Mouse (Mus musculus) midbrain, embryonic 10.5 days (tissue): ENCODE results near the gene Capn2. TPM values are rescaled to one million over a fixed set of nuclear protein-coding genes. Genes with fewer than 3 reads are reported as not detected.

Source experiments
- DNase-seq: peaks from one replicate; pipeline ENCODE4 v3.0.0-alpha.2; 2017; ENCODE audit warnings: low spot score
- H3K27ac ChIP-seq: fragments of 300-500 bp; sonication (generic); replicated peaks from 2 replicates; pipeline ENCODE4 v1.5.1; 2016; ENCODE audit warnings: mild to moderate bottlenecking
- H3K27me3 ChIP-seq: fragments of 300-500 bp; sonication (generic); 2 replicates; pipeline ENCODE4 v1.6.1; 2016; ENCODE audit warnings: low read depth, mild to moderate bottlenecking; ENCODE audit not compliant: poor library complexity, severe bottlenecking
- H3K36me3 ChIP-seq: fragments of 300-500 bp; sonication (generic); 2 replicates; pipeline ENCODE4 v1.6.1; 2016; ENCODE audit warnings: mild to moderate bottlenecking, moderate library complexity
- H3K4me1 ChIP-seq: fragments of 300-500 bp; sonication (generic); 2 replicates; pipeline ENCODE4 v1.6.1; 2016
- H3K4me3 ChIP-seq: fragments of 300-500 bp; sonication (generic); 2 replicates; pipeline ENCODE4 v1.5.1; 2016; ENCODE audit warnings: mild to moderate bottlenecking, moderate library complexity
- H3K9me3 ChIP-seq: fragments of 300-500 bp; sonication (generic); replicated peaks from 2 replicates; pipeline ENCODE4 v1.6.1; 2016; ENCODE audit warnings: mild to moderate bottlenecking
- WGBS: fragments of 180-500 bp; shearing (Covaris S2); methylation state at CpG from one replicate; pipeline ENCODE4 v1.1.7; 2016; 5-methylcytosine and 5-hydroxymethylcytosine counted together
- polyA plus RNA-seq: library from polyadenylated mRNA; unstranded; fragments of >200 nt; fragmentation: Nextera tagmentation; extraction: Ambion mirVana; gene quantifications from 2 replicates; pipeline ENCODE4 v1.2.1, GENCODE M21; 2016

Gene Capn2
- polyA plus RNA-seq, 1 experiment from 2014 or later: 83.2 TPM

DNA sequence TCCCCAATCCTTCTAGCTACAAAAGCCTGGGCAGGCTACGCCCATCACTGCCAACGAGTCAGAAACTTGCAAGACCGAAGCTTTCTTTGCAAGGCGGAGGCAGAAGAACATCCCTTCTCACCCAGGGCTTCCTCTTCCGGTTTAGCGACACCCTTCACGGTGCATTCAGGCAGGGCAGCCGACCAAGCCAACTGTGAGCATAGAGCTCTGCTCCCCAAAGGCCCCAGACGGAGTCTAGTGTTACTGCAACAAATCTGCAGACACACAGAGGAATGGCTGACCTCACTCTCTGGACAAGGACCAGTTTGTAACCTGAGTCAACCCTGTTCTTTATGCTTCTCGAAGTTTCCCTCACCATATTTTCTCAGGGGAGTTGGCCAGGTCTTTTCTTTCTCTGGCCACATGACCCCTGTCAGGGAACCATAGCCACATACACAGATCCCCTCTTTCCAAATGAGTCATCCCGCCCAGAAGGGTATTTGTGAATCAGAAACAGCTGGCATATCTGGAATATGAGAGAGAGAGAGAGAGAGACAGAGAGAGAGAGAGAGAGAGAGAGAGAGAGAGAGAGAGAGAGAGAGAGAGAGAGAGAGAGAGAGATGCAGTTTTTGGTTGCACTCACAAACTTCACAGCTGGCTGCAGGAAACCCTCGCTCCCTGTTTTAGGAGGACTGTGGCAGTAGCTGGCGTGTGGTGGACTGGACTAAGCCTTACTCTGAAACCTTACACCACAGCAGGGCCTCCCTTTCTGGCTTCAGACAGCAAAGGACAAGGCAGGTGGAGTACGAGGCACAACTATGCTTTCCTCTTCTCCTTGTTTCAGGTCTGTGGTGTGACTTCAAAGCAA lies 2.9 kb upstream of the Capn2 start:
- H3K27me3 ChIP-seq: peaks cover 43% of the 10 kb centered on the region
- peaks cover 2% of the 10 kb centered on the region; the same call in 1 of the 2 replicates for H3K36me3 ChIP-seq
- peaks cover 35% of the 10 kb centered on the region for H3K4me1 ChIP-seq
- peak; percentile 41 for DNase-seq
- H3K4me3 ChIP-seq: peak overlapping the region; percentile 9; the same call in 1 of the 2 replicates
- H3K27ac ChIP-seq: no peak overlapping the region
- no peaks in the 10 kb centered on the region for H3K9me3 ChIP-seq
- 29% methylated on average over 14 of the region's 14 CpGs for WGBS

- peaks cover 43% of the 10 kb centered on the region for H3K27me3 ChIP-seq
- WGBS: 77% methylated on average over 5 of the region's 5 CpGs
- H3K27ac ChIP-seq: no peak overlapping the region
- peaks cover 35% of the 10 kb centered on the region for H3K4me1 ChIP-seq
- no peak for DNase-seq
- no peak overlapping the region for H3K4me3 ChIP-seq
- H3K36me3 ChIP-seq: peaks cover 6% of the 10 kb centered on the region; the same call in 1 of the 2 replicates
- H3K9me3 ChIP-seq: no peaks in the 10 kb centered on the region
These were observed 1.9 kb upstream of the Capn2 start for GRCm38 (mm10) chr1:182519341-182519740.

- Histone ChIP-seq H3K36me3 (peaks cover 6% of the 10 kb centered on the region; the same call in 1 of the 2 replicates), H3K9me3 (no peaks in the 10 kb centered on the region), H3K4me3 (no peak overlapping the region), H3K4me1 (peaks cover 35% of the 10 kb centered on the region), H3K27me3 (peaks cover 43% of the 10 kb centered on the region), H3K27ac (no peak overlapping the region)
- no peak for DNase-seq
- WGBS: 92% methylated on average over 6 of the region's 6 CpGs
These were observed 1.4 kb upstream of the Capn2 start for GRCm38 (mm10) chr1:182518811-182519210.

GRCm38 (mm10) chr1:182518143-182518680 lies 804 bp upstream of the Capn2 start:
- Histone ChIP-seq H3K9me3 (no peaks in the 10 kb centered on the region), H3K36me3 (peaks cover 6% of the 10 kb centered on the region; the same call in 1 of the 2 replicates), H3K27me3 (peaks cover 43% of the 10 kb centered on the region), H3K4me3 (no peak overlapping the region), H3K27ac (no peak overlapping the region), H3K4me1 (peaks cover 36% of the 10 kb centered on the region)
- no peak for DNase-seq
- 56% methylated on average over 10 of the region's 10 CpGs for WGBS

- Histone ChIP-seq H3K27me3 (peaks cover 43% of the 10 kb centered on the region), H3K36me3 (peaks cover 11% of the 10 kb centered on the region; the same call in 1 of the 2 replicates), H3K4me1 (peaks cover 38% of the 10 kb centered on the region), H3K27ac (peak overlapping the region; percentile 95), H3K4me3 (peak overlapping the region; percentile 85), H3K9me3 (no peaks in the 10 kb centered on the region)
- DNase-seq: no peak
- under 1% methylated on average over 10 of the region's 10 CpGs for WGBS
These were observed 236 bp upstream of the Capn2 start for GRCm38 (mm10) chr1:182517677-182518011.

DNA sequence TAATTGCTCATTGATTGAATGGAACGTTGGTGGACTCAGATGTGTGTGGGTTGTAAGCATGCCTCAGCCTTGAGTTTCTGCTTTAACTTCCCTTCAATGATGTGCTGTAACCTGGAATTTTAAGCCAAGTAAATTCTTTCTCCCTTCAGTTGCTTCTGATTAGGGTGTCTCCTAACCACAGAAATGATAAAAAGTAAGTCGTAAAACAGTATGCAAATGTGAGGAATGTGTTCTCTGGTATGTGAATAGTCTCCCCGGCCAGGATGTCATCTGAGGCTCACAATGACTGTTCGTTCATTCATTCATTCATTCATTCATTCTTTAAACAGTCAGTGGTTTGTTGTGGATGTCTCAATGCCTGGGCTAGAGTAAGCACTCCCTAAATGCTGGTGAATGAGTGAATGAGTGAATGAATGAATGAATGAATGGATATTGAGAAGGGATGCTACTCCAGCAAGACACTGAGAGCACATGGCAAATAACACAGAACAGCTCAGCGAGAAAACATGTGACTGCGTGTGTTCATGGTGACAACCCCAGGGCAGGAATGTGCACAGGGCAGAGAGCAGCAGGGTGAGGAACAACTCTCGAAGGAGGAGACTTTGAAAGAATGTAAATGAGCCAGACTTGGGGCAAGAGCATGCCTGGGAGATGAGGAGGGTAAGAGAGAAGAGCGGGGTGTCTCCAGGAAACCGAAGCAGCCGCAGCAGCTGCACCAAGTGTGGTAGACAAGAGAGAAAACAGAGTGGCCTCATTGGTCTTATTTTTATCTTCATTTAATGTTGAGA lies 2.4 kb downstream of the Capn2 start:
- Histone ChIP-seq H3K27ac (no peak overlapping the region), H3K27me3 (peaks cover 22% of the 10 kb centered on the region), H3K4me1 (peaks cover 29% of the 10 kb centered on the region), H3K36me3 (peaks cover 35% of the 10 kb centered on the region), H3K9me3 (no peaks in the 10 kb centered on the region), H3K4me3 (no peak overlapping the region)
- no peak for DNase-seq
- WGBS: 93% methylated on average over 10 of the region's 10 CpGs

- no peak overlapping the region for H3K4me3 ChIP-seq
- H3K4me1 ChIP-seq: peaks cover 25% of the 10 kb centered on the region
- no peak overlapping the region for H3K27ac ChIP-seq
- H3K27me3 ChIP-seq: peaks cover 9% of the 10 kb centered on the region
- H3K9me3 ChIP-seq: no peaks in the 10 kb centered on the region
- DNase-seq: no peak
- peaks cover 48% of the 10 kb centered on the region for H3K36me3 ChIP-seq
- 93% methylated on average over 5 of the region's 5 CpGs for WGBS
These were observed 3.7 kb downstream of the Capn2 start for GRCm38 (mm10) chr1:182513714-182514113.

- 83% methylated on average over 5 of the region's 5 CpGs for WGBS
These were observed 4.5 kb downstream of the Capn2 start for GRCm38 (mm10) chr1:182512901-182513410.

GRCm38 (mm10) chr1:182511778-182512177 lies 5.6 kb downstream of the Capn2 start:
- H3K27ac ChIP-seq: no peak overlapping the region
- DNase-seq: no peak
- peaks cover 18% of the 10 kb centered on the region for H3K4me1 ChIP-seq
- peaks cover 52% of the 10 kb centered on the region for H3K36me3 ChIP-seq
- no peaks in the 10 kb centered on the region for H3K27me3 ChIP-seq
- no peaks in the 10 kb centered on the region for H3K9me3 ChIP-seq
- H3K4me3 ChIP-seq: no peak overlapping the region
- WGBS: 70% methylated on average over 8 of the region's 8 CpGs

More at GRCm38 (mm10) chr1:182512901-182513410, 4.5 kb downstream of the Capn2 start:
- Histone ChIP-seq H3K4me1 (peaks cover 25% of the 10 kb centered on the region), H3K27me3 (peaks cover 2% of the 10 kb centered on the region), H3K36me3 (peaks cover 52% of the 10 kb centered on the region), H3K27ac (no peak overlapping the region), H3K4me3 (no peak overlapping the region), H3K9me3 (no peaks in the 10 kb centered on the region)
- DNase-seq: no peak

- 73% methylated on average over 2 of the region's 2 CpGs for WGBS
- H3K36me3 ChIP-seq: peaks cover 59% of the 10 kb centered on the region
- H3K27ac ChIP-seq: no peak overlapping the region
These were observed 6.3 kb downstream of the Capn2 start for GRCm38 (mm10) chr1:182511073-182511472.

DNA sequence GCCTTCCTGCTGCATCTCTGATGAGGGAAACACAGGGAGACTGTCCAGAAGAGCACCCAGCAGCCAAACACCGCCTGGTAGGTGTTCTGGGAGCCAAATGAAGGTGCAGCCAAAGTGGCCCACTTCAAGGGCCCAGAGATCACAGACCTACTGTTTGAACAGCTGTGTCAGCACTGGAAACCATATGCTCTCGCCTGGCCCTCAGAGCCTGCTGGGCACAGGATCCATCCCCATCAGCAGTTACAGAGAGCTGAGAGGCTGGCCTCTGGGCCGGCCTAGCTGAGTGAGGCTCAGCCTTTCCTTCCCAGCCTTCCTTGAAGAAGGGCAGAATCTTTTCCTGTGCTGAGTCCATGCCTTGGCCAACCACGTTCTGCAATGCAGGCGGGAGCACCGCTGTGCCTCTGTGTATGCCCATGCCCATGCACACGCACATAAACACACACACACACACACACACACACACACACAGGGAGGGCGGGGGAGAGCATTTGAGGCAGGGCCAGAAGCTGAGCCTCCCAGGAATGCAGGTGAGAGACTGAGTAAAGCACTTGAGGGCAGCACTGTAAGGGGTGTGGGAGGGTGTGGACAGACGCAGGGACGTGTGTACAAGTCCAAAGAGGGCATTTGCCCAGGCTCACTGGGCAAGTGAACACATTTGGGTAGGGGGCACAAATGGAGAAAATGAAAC lies 8.2 kb downstream of the Capn2 start:
- peaks cover 70% of the 10 kb centered on the region for H3K36me3 ChIP-seq
- 0 out of 2 replicates have a peak overlapping the region, but pooled peaks have one; percentile 13 for H3K27ac ChIP-seq
- no peaks in the 10 kb centered on the region for H3K9me3 ChIP-seq
- 71% methylated on average over 10 of the region's 10 CpGs for whole genome bisulfite sequencing
- H3K4me3 ChIP-seq: no peak overlapping the region
- DNase-seq: no peak
- H3K4me1 ChIP-seq: peaks cover 11% of the 10 kb centered on the region
- H3K27me3 ChIP-seq: no peaks in the 10 kb centered on the region

More at GRCm38 (mm10) chr1:182511073-182511472, 6.3 kb downstream of the Capn2 start:
- Histone ChIP-seq H3K9me3 (no peaks in the 10 kb centered on the region), H3K4me3 (no peak overlapping the region), H3K27me3 (no peaks in the 10 kb centered on the region), H3K4me1 (peaks cover 11% of the 10 kb centered on the region)
- DNase-seq: no peak
